Mouse (Mus musculus) ovary, postnatal 10 days (tissue): ENCODE results near the gene BC029722.
"Not testable (repeated sequence)": the region's sequence is repeated elsewhere in the genome, so short reads cannot be mapped to it uniquely, and the experiment has no call there.

Experiments used
- DNase-seq: peaks from one replicate; pipeline ENCODE4 v3.0.0; 2022; ENCODE audit warnings: low spot score

The BC029722 gene

GRCm38 (mm10) chr2:155819392-155819448 is at the start of gene BC029722:
Gene BC029722 (minus strand): TSS chr2:155819426.
- DNase-seq, result no peak

- DNase-seq, result no peak
These were observed 49.1 kb upstream of the BC029722 start for GRCm38 (mm10) chr2:155868320-155868719.

GRCm38 (mm10) chr2:155863301-155863867 is 44.2 kb upstream of the BC029722 start:
- no peak for DNase-seq

- DNase-seq, result no peak
These were observed 43.5 kb upstream of the BC029722 start for GRCm38 (mm10) chr2:155862573-155863300.

GRCm38 (mm10) chr2:155861581-155861980 is 42.4 kb upstream of the BC029722 start:
- no peak for DNase-seq

- no peak for DNase-seq
These were observed 40.9 kb upstream of the BC029722 start for GRCm38 (mm10) chr2:155860102-155860501.

GRCm38 (mm10) chr2:155852536-155852935 is 33.3 kb upstream of the BC029722 start:
- DNase-seq, result no peak

- no peak for DNase-seq
These were observed 30.9 kb upstream of the BC029722 start for GRCm38 (mm10) chr2:155850120-155850519.

GRCm38 (mm10) chr2:155849464-155849863 is 30.2 kb upstream of the BC029722 start:
- DNase-seq, result no peak

GRCm38 (mm10) chr2:155848291-155848690 is 29.1 kb upstream of the BC029722 start:
- peak; percentile 62 for DNase-seq

GRCm38 (mm10) chr2:155846930-155847329 is 27.7 kb upstream of the BC029722 start:
- DNase-seq, result no peak

GRCm38 (mm10) chr2:155838961-155839360 is 19.7 kb upstream of the BC029722 start:
- no peak for DNase-seq

GRCm38 (mm10) chr2:155837961-155838360 is 18.7 kb upstream of the BC029722 start:
- DNase-seq, result no peak

- no peak for DNase-seq
These were observed 15.5 kb upstream of the BC029722 start, which contains the start of gene Fam83c for GRCm38 (mm10) chr2:155834732-155835131. Gene Fam83c (minus strand): TSS chr2:155834854.

- DNase-seq, result not testable (repeated sequence)
These were observed 12.9 kb upstream of the BC029722 start for GRCm38 (mm10) chr2:155832087-155832486.

GRCm38 (mm10) chr2:155831302-155831701 is 12.1 kb upstream of the BC029722 start:
- DNase-seq, result no peak

- no peak for DNase-seq
These were observed 11.6 kb upstream of the BC029722 start for GRCm38 (mm10) chr2:155830841-155831240.

GRCm38 (mm10) chr2:155826630-155827424 is 7.6 kb upstream of the BC029722 start, which contains the start of gene Eif6:
Gene Eif6 (minus strand): TSS chr2:155826925.
- peak; percentile 46 for DNase-seq

GRCm38 (mm10) chr2:155825904-155826629 is 6.8 kb upstream of the BC029722 start:
- DNase-seq, result no peak

- no peak for DNase-seq
These were observed 4.5 kb upstream of the BC029722 start for GRCm38 (mm10) chr2:155823722-155824121.

- no peak for DNase-seq
These were observed 1.6 kb upstream of the BC029722 start for GRCm38 (mm10) chr2:155820779-155821178.

GRCm38 (mm10) chr2:155819449-155820251 is 424 bp upstream of the BC029722 start:
- no peak for DNase-seq
